Mouse (Mus musculus) limb, embryonic 10.5 days (tissue): ENCODE measurements around the gene Zic4. TPM values are rescaled to one million over a fixed set of nuclear protein-coding genes. Genes with fewer than 3 reads are reported as not detected.

Source experiments
- DNase-seq: peaks from one replicate; pipeline ENCODE4 v3.0.0-alpha.2; 2017; ENCODE audit warnings: low spot score
- H3K27ac ChIP-seq: fragments of 300-500 bp; sonication (generic); 2 replicates; pipeline ENCODE4 v1.5.1; 2016; ENCODE audit warnings: mild to moderate bottlenecking
- H3K27me3 ChIP-seq: fragments of 300-500 bp; sonication (generic); 2 replicates; pipeline ENCODE4 v1.6.1; 2016; ENCODE audit warnings: low read depth, mild to moderate bottlenecking; ENCODE audit not compliant: poor library complexity, severe bottlenecking
- H3K36me3 ChIP-seq: fragments of 300-500 bp; sonication (generic); 2 replicates; pipeline ENCODE4 v1.6.1; 2016; ENCODE audit warnings: mild to moderate bottlenecking, moderate library complexity
- H3K4me1 ChIP-seq: fragments of 300-500 bp; sonication (generic); 2 replicates; pipeline ENCODE4 v1.6.1; 2016
- H3K4me3 ChIP-seq: fragments of 300-500 bp; sonication (generic); 2 replicates; pipeline ENCODE4 v1.5.1; 2016; ENCODE audit warnings: mild to moderate bottlenecking, moderate library complexity
- H3K9me3 ChIP-seq: fragments of 300-500 bp; sonication (generic); replicated peaks from 2 replicates; pipeline ENCODE4 v1.6.1; 2016; ENCODE audit warnings: mild to moderate bottlenecking
- WGBS: fragments of 180-500 bp; shearing (Covaris S2); methylation state at CpG from one replicate; pipeline ENCODE4 v1.1.7; 2016; 5-methylcytosine and 5-hydroxymethylcytosine counted together
- polyA plus RNA-seq: library from polyadenylated mRNA; unstranded; fragments of >200 nt; fragmentation: Nextera tagmentation; extraction: Ambion mirVana; gene quantifications from 2 replicates; pipeline ENCODE4 v1.2.1, GENCODE M21; 2016

Gene Zic4
- polyA plus RNA-seq, 1 experiment from 2014 or later: 0.05 TPM

DNA sequence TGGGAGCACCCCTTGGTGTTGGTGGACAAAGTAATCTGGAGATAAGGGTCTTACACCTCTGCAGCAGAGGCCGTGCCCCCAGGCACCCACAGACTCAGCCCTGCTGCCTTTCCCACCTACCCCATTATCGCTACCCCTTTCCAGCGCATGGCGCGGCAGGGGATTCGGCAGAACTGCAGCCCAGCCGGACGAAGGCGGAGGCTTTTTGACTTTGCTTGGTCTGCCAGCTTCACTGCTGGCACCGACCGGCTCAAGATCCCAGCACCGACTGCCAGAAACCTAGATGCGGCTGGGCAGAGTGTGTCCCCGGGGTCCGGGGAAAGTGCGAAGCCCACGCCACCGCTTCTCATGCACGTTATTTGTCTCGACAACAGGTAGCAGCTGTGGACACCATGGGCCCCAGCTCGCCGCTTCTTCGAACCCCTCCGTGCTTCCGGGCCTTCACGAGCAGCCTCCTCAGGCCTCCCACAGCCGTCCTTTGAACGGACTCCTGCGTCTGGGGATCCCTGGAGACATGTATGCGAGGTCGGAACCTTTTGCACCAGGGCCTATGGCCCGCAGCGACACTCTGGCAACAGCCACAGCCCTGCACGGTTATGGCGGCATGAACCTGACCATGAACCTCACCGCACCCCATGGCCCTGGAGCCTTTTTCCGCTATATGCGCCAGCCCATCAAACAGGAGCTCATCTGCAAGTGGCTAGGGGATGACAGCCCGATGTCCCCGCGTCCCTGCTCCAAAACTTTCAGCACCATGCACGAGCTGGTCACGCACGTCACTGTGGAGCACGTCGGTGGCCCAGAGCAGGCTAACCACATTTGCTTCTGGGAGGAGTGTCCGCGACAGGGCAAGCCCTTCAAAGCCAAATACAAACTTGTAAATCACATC, 16.4 kb downstream of the Zic4 start:
- WGBS: under 1% methylated on average over 48 of the region's 48 CpGs
- Histone ChIP-seq H3K27ac (no peak overlapping the region), H3K4me3 (peak overlapping the region; percentile 11; the same call in 1 of the 2 replicates), H3K36me3 (no peaks in the 10 kb centered on the region), H3K9me3 (no peaks in the 10 kb centered on the region), H3K27me3 (peaks cover 100% of the 10 kb centered on the region), H3K4me1 (peaks cover 18% of the 10 kb centered on the region)
- DNase-seq: peak; percentile 64

DNA sequence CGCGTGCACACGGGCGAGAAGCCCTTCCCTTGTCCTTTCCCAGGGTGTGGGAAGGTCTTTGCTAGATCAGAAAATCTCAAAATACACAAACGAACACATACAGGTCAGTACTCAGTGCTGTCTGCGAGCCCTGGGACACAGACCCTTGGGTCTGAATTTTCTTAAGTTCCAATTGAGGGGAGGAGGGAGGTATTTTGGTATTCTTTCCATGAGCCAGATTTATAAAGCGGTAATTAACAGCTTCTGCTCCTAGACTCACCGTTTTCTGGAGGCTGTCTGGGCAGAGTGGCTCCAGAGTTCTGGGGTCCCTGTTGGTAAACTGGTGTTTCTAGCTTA, 17.1 kb downstream of the Zic4 start:
- H3K27ac ChIP-seq: no peak overlapping the region
- 0% methylated on average over 8 of the region's 8 CpGs for WGBS
- H3K36me3 ChIP-seq: no peaks in the 10 kb centered on the region
- DNase-seq: no peak
- peaks cover 22% of the 10 kb centered on the region for H3K4me1 ChIP-seq
- H3K4me3 ChIP-seq: no peak overlapping the region
- H3K27me3 ChIP-seq: peaks cover 100% of the 10 kb centered on the region
- H3K9me3 ChIP-seq: no peaks in the 10 kb centered on the region

DNA sequence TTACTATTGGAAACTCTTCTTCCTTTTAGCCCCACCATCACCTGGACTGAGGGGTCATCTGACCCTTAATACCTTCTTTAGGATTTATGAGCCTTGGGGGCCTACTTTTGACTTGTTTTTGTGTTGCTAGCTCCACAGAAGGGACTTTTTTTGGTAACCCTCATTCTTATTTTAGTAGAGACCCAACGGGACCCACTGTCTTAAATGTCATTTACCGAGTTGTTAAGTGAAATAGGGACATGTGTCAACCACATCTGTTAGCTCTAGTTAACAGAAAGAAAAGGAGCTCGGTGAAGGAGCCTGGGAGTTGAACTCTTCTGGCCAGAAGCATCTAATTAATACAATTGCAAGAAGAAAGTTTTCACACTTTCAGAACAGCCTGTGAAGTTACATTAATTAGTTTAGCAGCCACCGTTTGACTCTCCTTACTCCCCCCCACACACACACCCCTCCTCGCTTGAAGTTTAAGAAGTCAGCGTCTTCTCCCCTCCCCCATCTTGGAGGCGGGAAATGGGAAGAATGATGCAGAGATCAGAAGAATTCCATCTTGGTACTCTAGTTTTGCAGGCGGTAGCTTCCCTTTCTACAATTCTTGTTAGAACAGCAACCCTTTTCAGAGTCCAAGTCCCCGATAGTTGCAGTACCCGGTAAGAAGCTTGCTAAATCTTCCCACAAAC, 17.7 kb downstream of the Zic4 start:
- Histone ChIP-seq H3K4me3 (no peak overlapping the region), H3K9me3 (no peaks in the 10 kb centered on the region), H3K36me3 (no peaks in the 10 kb centered on the region), H3K27ac (no peak overlapping the region), H3K4me1 (peaks cover 22% of the 10 kb centered on the region), H3K27me3 (peaks cover 100% of the 10 kb centered on the region)
- DNase-seq: no peak
- under 1% methylated on average over 10 of the region's 10 CpGs for WGBS

GRCm38 (mm10) chr9:91380458-91380914, 18.3 kb downstream of the Zic4 start:
- Histone ChIP-seq H3K4me3 (no peak overlapping the region), H3K9me3 (no peaks in the 10 kb centered on the region), H3K4me1 (peaks cover 22% of the 10 kb centered on the region), H3K27ac (no peak overlapping the region), H3K36me3 (no peaks in the 10 kb centered on the region), H3K27me3 (peaks cover 100% of the 10 kb centered on the region)
- peak; percentile 59 for DNase-seq
- under 1% methylated on average over 9 of the region's 9 CpGs for WGBS

DNA sequence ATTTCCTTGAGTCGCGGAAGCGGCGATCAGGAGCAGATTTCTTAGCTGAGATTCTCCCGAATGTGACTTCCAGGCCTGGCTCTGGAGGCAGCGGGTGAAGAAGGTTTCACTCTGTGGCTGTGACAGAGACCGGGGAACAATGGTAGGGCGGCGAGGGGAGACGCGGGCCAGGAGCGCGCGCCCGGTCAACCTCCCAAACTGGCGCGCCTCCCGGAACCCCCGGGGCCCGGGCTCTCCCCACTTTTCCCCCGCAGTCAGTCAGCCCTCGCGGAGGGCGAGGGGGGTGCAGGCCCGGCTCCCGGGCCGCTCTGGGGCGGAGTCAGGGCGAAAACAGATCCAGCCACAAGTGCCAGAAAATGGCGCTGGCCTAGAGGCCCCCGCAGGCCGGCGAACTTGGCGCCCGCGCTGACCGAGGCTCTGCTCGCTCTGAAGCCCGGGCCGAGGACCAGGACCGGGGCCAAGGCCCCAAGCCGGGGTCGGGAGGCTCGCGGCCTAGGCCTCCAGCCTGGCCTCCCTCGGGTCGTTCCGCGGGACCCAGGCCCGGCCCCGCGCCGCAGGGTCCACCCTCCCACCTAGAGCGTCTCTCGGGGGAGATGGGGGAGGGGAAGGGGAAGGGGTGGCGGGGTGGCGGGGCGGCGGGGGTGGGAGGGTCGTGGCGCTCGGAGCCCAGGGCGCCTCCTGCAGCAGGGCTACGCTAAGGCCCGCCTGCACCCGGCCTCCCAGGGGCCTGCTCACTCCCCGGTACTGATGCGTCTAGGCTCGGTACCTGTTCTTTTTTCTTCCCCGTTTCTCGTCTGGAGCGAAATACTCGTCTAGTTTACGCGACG, 19.3 kb downstream of the Zic4 start:
- Histone ChIP-seq H3K36me3 (no peaks in the 10 kb centered on the region), H3K9me3 (no peaks in the 10 kb centered on the region), H3K4me3 (peak overlapping the region; percentile 64), H3K27me3 (peaks cover 100% of the 10 kb centered on the region), H3K27ac (peak overlapping the region; percentile 89), H3K4me1 (peaks cover 22% of the 10 kb centered on the region)
- under 1% methylated on average over 72 of the region's 76 CpGs for WGBS
- DNase-seq: peak; percentile 83

GRCm38 (mm10) chr9:91382111-91382379, 19.8 kb downstream of the Zic4 start:
- Histone ChIP-seq H3K4me3 (peak overlapping the region; percentile 64), H3K9me3 (no peaks in the 10 kb centered on the region), H3K36me3 (no peaks in the 10 kb centered on the region), H3K27me3 (peaks cover 100% of the 10 kb centered on the region), H3K27ac (peak overlapping the region; percentile 89; the same call in 1 of the 2 replicates), H3K4me1 (peaks cover 22% of the 10 kb centered on the region)
- DNase-seq: no peak
- WGBS: 1% methylated on average over 2 of the region's 2 CpGs

- peak; percentile 63 for DNase-seq
- H3K4me3 ChIP-seq: no peak overlapping the region
- 1% methylated on average over 24 of the region's 24 CpGs for WGBS
- H3K27ac ChIP-seq: no peak overlapping the region
- H3K4me1 ChIP-seq: peaks cover 22% of the 10 kb centered on the region
- H3K9me3 ChIP-seq: no peaks in the 10 kb centered on the region
- H3K27me3 ChIP-seq: peaks cover 100% of the 10 kb centered on the region
- no peaks in the 10 kb centered on the region for H3K36me3 ChIP-seq
Observed at GRCm38 (mm10) chr9:91382471-91383255, 20.4 kb downstream of the Zic4 start.

- Histone ChIP-seq H3K27ac (no peak overlapping the region), H3K4me3 (no peak overlapping the region), H3K36me3 (no peaks in the 10 kb centered on the region), H3K9me3 (no peaks in the 10 kb centered on the region), H3K4me1 (peaks cover 18% of the 10 kb centered on the region), H3K27me3 (peaks cover 100% of the 10 kb centered on the region)
- peak; percentile 51 for DNase-seq
- WGBS: 1% methylated on average over 28 of the region's 28 CpGs
Observed at GRCm38 (mm10) chr9:91383441-91384135, 21.4 kb downstream of the Zic4 start.

DNA sequence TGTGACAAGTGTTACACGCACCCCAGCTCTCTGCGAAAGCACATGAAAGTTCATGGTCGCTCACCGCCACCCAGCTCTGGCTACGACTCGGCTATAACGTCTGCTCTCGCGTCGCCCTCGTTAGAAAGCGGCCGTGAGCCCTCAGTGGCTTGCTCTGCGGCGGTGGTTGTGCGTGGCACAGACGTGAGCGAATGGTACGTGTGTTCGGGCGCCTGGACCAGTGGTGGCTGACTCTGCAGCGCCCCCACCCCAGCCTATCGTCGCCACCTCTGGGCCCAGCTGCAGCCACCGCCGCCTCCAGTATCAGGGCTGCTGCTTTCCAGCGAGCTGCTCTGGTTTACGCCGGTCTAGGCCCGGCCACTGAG, 21.9 kb downstream of the Zic4 start:
- H3K36me3 ChIP-seq: no peaks in the 10 kb centered on the region
- no peak overlapping the region for H3K27ac ChIP-seq
- under 1% methylated on average over 30 of the region's 30 CpGs for WGBS
- peaks cover 13% of the 10 kb centered on the region for H3K4me1 ChIP-seq
- H3K9me3 ChIP-seq: no peaks in the 10 kb centered on the region
- 0 out of 2 replicates have a peak overlapping the region, but pooled peaks have one; percentile 13 for H3K4me3 ChIP-seq
- peaks cover 100% of the 10 kb centered on the region for H3K27me3 ChIP-seq
- peak; percentile 72 for DNase-seq

GRCm38 (mm10) chr9:91384693-91385560, 22.7 kb downstream of the Zic4 start:
- DNase-seq: peak; percentile 38
- Histone ChIP-seq H3K9me3 (no peaks in the 10 kb centered on the region), H3K27ac (no peak overlapping the region), H3K27me3 (peaks cover 100% of the 10 kb centered on the region), H3K4me1 (peaks cover 12% of the 10 kb centered on the region), H3K36me3 (no peaks in the 10 kb centered on the region), H3K4me3 (no peak overlapping the region)
- 3% methylated on average over 4 of the region's 4 CpGs for WGBS
